10 mouse cellular contexts compared by ENCODE assay signal in the genomic region with DNA sequence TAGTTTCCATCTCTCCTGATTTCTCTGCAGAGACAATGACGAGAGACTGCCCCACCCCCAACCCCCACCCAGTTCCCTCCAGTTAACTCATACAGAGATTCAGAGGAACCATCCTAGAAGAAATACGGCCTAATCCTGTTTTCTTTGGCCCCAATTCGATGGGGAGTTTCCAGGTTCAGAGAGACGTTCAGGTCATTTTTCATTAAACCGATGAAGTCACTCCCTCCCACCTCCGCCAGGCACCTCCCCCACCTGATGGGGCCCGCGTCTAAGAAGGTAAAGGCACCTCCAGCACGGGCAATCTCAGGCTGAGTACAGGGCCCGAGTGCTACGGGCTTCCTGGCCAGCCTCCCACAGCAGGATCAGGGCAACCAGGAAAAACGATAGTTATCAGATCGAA. TPM values are rescaled to one million over a fixed set of nuclear protein-coding genes. Genes with fewer than 3 reads are reported as not detected.
DNase-seq lines count a peak whose midpoint lies in the region; ATAC-seq and TF ChIP-seq lines count a peak whose summit lies in the region.
"Had no signal": no experiment of that assay in that cellular context is flagged by ENCODE, and none has a peak within 500 bp of the region (broad histone marks: within the 10 kb centered on the region; RNA-seq: fewer than 3 reads in every experiment).

No protein-coding gene starts in this region.

- DNase-seq in layer of hippocampus, adult 2 months (ENCODE audit: low spot score in 2 of 2), result no peak
- no peak for DNase-seq in layer of hippocampus, postnatal 25 days (ENCODE audit: extremely low spot score in 1 of 2, low spot score in 1 of 2)
- DNase-seq in brain, embryonic 14.5 days (ENCODE audit: low read depth), result peak; percentile 35
- peak; percentile 64 for DNase-seq in forebrain, embryonic 11.5 days (ENCODE audit: low spot score)
- no peak for DNase-seq in T-cell, adult 2 months (ENCODE audit: low spot score)
- DNase-seq in MN1 (ENCODE audit: low spot score), result no peak
- DNase-seq: lung, postnatal 14 days; right cerebral cortex, postnatal 14 days had no signal

- TF ChIP-seq CTCF in layer of hippocampus, adult 2 months (conservative IDR thresholded peaks at IDR 0.05), result no peak
- no peak for TF ChIP-seq CTCF in brain, embryonic 14.5 days (IDR thresholded peaks at IDR 0.05; ENCODE audit: borderline replicate concordance, extremely low read depth, insufficient read depth, insufficient read length)

- peaks cover 22% of the 10 kb centered on the region; the same call in 1 of the 2 replicates for H3K4me1 ChIP-seq in forebrain, embryonic 11.5 days (replicated peaks; ENCODE audit: control insufficient read depth, insufficient read depth, low read length)
- peaks cover 24% of the 10 kb centered on the region for H3K4me1 ChIP-seq in limb, embryonic 13.5 days

- 12% methylated on average over 13 of the region's 13 CpGs for WGBS in forebrain, embryonic 11.5 days
- 9% methylated on average over 13 of the region's 13 CpGs for WGBS in limb, embryonic 13.5 days

- ATAC-seq in forebrain, embryonic 11.5 days (replicated peaks; ENCODE audit: low FRiP score), result no peak
- no peak for ATAC-seq in limb, embryonic 13.5 days (ENCODE audit: low FRiP score, low read depth)
- ATAC-seq: activated CD4-positive, CD25-positive, alpha-beta regulatory T cell, adult 4 months had no signal

- peak overlapping the region; percentile 23; the same call in 1 of the 2 replicates for H3K27ac ChIP-seq in layer of hippocampus, adult 2 months
- no peak overlapping the region for H3K27ac ChIP-seq in forebrain, embryonic 11.5 days (ENCODE audit: low read depth, low read length)
- no peak overlapping the region; the same call in 1 of the 2 replicates for H3K27ac ChIP-seq in limb, embryonic 13.5 days

- H3K4me2 ChIP-seq in forebrain, embryonic 11.5 days (ENCODE audit: low read depth, low read length, severe bottlenecking), result no peak overlapping the region
- peak overlapping the region; percentile 39 for H3K4me2 ChIP-seq in limb, embryonic 13.5 days (replicated peaks)

- H3K36me3 ChIP-seq in forebrain, embryonic 11.5 days (ENCODE audit: control insufficient read depth, insufficient read depth, low read length), result no peaks in the 10 kb centered on the region; the same call in 1 of the 2 replicates
- H3K36me3 ChIP-seq in limb, embryonic 13.5 days, result peaks cover 14% of the 10 kb centered on the region

- H3K9me3 ChIP-seq in forebrain, embryonic 11.5 days (ENCODE audit: control insufficient read depth, low read length), result no peaks in the 10 kb centered on the region; the same call in 1 of the 2 replicates
- H3K9me3 ChIP-seq in limb, embryonic 13.5 days, result peaks cover 6% of the 10 kb centered on the region; the same call in 1 of the 2 replicates

- peak overlapping the region; percentile 14; the same call in 1 of the 2 replicates for H3K9ac ChIP-seq in forebrain, embryonic 11.5 days (ENCODE audit: low read length)
- no peak overlapping the region for H3K9ac ChIP-seq in limb, embryonic 13.5 days

- no peak overlapping the region for H3K4me3 ChIP-seq in layer of hippocampus, adult 2 months
- H3K4me3 ChIP-seq in forebrain, embryonic 11.5 days (ENCODE audit: low read depth, low read length), result no peak overlapping the region
- H3K4me3 ChIP-seq in limb, embryonic 13.5 days, result no peak overlapping the region

- H3K27me3 ChIP-seq in forebrain, embryonic 11.5 days (ENCODE audit: control insufficient read depth, insufficient read depth, low read length), result no peaks in the 10 kb centered on the region
- H3K27me3 ChIP-seq in limb, embryonic 13.5 days, result 0 out of 2 replicates have a peak, but pooled peaks cover 5% of the 10 kb centered on the region

- TF ChIP-seq POLR2A in brain, embryonic 14.5 days (IDR thresholded peaks at IDR 0.05; ENCODE audit: borderline replicate concordance, extremely low read depth, insufficient read depth, insufficient read length, poor library complexity, severe bottlenecking), result no peak

RNA-seq across cellular contexts. Expression of a gene that starts 6.3 kb away (rescaled TPM):
- total RNA-seq in layer of hippocampus, adult 2 months (2021), result 10 to 100 TPM; 27.7 to 31.5 TPM
- 10 to 100 TPM; 28.9 to 34.3 TPM for total RNA-seq in layer of hippocampus, postnatal 25 days (2021)
- polyA plus RNA-seq in brain, embryonic 14.5 days (2012; rRNA removed), result 24.1 and 33.2 TPM in 2 replicates
- 165 and 180 TPM in 2 replicates for polyA plus RNA-seq in forebrain, embryonic 11.5 days (2014; fragmentation: Nextera tagmentation; extraction: Ambion mirVana)
- 209 and 226 TPM in 2 replicates for polyA plus RNA-seq in limb, embryonic 13.5 days (2015; fragmentation: Nextera tagmentation; extraction: Ambion mirVana)
- polyA plus RNA-seq: activated CD4-positive, CD25-positive, alpha-beta regulatory T cell, adult 4 months had no signal

Comparison
In these comparisons a context has a peak if more than half of its experiments do, and no peak if none do; other contexts are left out.
1. DNase-seq: peak in brain, embryonic 14.5 days (single experiment) and forebrain, embryonic 11.5 days (single experiment); none in layer of hippocampus, adult 2 months (0 of 2), layer of hippocampus, postnatal 25 days (0 of 2), T-cell, adult 2 months (single experiment) and MN1 (single experiment).